Mouse (Mus musculus): ENCODE measurements around the gene 1810009J06Rik.
"Not testable (repeated sequence)": the region's sequence is repeated elsewhere in the genome, so short reads cannot be mapped to it uniquely, and the experiment has no call there.

Gene 1810009J06Rik

GRCm38 (mm10) chr6:40964454-40964853 is at the start of gene 1810009J06Rik:
TSS of gene 1810009J06Rik (plus strand) at chr6:40964754.
- DNase-seq (ENCODE audit: low read depth in 1 of 2, low spot score in 2 of 2) = not testable (repeated sequence)

GRCm38 (mm10) chr6:40919954-40920353 is 44.6 kb upstream of the 1810009J06Rik start:
- DNase-seq (ENCODE audit: low read depth in 1 of 2, low spot score in 2 of 2) = no peak

- no peak for DNase-seq (ENCODE audit: low read depth in 1 of 2, low spot score in 2 of 2)
Measured at GRCm38 (mm10) chr6:40940457-40940856, 24.1 kb upstream of the 1810009J06Rik start, which contains the start of gene 1700074P13Rik. TSS of gene 1700074P13Rik (minus strand) at chr6:40940557.

GRCm38 (mm10) chr6:40951770-40952169 is 12.8 kb upstream of the 1810009J06Rik start, which contains the start of gene Gm4744:
TSS of gene Gm4744 (minus strand) at chr6:40951870.
- no peak for DNase-seq (ENCODE audit: low read depth in 1 of 2, low spot score in 2 of 2)

- DNase-seq (ENCODE audit: low read depth in 1 of 2, low spot score in 2 of 2) = no peak
Measured at GRCm38 (mm10) chr6:40953716-40954115, 10.8 kb upstream of the 1810009J06Rik start.

GRCm38 (mm10) chr6:40999379-40999778 is 34.8 kb downstream of the 1810009J06Rik start, which contains the start of gene Gm2663:
TSS of gene Gm2663 (minus strand) at chr6:40999479.
- DNase-seq (ENCODE audit: low read depth in 1 of 2, low spot score in 2 of 2) = not testable (repeated sequence)

GRCm38 (mm10) chr6:41015065-41015464 is 50.5 kb downstream of the 1810009J06Rik start:
- no peak for DNase-seq (ENCODE audit: low read depth in 1 of 2, low spot score in 2 of 2)

Data from monocyte, adult 2 months (primary cell).